Mouse (Mus musculus) mesoderm, embryonic 11.5 days (tissue): ENCODE measurements around the gene Ssh2.

ENCODE experiments used
- DNase-seq: peaks from one replicate; pipeline ENCODE4 v3.0.0-alpha.2; 2012; ENCODE audit warnings: low read depth, low spot score

Ssh2 gene

DNA sequence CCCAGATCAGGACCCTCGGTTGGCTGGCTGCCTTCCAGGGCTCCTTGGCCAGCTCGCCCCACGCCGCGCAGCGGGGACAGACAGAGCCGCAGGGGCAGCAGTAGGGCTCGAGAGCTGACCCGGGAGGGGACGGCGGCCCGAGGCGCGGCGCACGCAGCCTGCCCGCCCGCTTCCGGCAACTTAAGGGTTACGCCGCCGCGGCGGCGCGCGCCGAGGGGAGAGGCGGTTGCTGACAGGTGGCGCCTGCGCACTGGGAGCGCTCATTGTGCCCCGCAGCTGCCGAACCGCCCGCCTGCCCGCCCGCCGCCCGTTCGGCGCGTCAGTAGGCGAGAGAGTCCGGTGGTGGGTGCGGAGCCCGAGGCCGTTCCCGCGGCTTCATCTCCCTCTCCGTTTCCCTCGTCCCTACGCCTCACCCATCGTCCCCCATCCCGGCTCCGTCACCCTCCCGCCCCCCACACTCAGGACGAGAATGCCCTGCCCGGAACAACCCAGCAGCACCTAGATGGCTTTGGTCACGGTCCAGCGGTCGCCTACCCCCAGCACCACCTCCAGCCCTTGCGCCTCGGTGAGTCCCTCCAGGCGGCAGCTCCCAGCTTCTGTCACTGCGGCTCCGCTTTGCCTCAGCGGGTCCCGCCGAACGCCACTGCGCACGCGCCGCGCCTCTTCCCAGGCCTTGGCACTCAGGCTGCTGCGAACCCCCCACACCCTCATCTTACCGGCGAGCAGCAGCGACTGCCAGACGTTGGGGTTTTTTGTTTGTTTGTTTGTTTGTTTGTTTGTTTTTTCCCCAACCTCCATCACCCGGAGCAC, at the start of gene Ssh2:
Ssh2 (plus strand) TSS at position 337 of the 810 bp plus-strand sequence.
- peak; percentile 93 for DNase-seq

DNA sequence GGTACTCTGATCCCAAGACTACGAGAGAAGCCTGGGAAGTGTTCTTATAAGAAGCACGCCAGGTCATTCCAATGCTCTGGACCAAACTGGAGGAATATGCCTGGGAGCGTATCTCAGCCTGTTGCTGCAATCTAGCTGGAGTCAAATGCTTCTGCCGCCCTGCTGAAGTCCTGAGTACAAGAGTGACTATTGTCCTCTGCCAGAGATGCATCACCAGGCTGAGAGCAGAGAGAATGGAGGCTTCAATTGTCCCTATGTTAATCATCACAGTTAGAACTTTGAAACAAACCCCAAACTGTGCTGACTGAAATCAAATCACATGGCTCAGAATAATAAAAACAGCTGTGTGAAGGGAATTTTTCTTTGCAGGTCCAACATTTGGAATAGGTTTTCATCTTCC, 42.4 kb upstream of the Ssh2 start:
- peak; percentile 33 for DNase-seq

DNA sequence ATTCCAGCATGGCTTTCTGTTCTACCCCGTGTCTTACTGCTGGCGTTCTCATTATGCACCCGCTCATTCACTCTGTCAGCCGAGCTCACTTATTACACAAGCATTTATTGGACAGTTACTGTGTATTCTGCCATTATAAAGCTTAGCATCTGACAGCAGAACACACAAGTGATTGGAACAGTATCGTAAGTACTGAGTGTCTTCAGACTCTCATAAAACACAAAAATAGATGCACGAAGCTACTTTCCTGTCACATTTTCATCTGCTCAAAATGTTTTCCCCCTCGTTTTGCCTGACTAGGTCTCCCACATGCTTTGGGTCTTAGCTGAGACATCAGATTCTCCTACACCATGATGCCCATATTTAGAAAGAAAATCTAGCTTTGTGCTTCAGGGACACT, 41.6 kb upstream of the Ssh2 start:
- no peak for DNase-seq

DNA sequence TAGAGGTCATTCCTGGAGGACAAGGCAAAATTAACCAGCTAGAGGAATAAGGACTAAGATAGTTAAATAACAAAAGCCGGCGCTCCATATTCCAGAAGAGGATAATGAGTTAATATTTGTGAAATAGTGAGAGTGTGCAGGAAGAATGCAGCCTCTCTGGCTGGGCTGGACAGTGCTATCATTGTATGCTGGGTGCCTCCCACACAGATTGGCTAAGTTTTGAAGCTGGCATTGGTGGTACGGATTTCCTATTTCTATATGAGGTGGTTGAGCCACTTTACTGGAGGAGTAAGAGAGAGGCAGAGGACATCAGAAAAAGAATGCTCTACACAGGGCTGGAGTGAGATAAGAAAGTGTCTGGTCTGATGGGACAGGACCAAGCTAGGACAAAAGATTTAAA, 36.3 kb upstream of the Ssh2 start:
- DNase-seq: no peak

DNA sequence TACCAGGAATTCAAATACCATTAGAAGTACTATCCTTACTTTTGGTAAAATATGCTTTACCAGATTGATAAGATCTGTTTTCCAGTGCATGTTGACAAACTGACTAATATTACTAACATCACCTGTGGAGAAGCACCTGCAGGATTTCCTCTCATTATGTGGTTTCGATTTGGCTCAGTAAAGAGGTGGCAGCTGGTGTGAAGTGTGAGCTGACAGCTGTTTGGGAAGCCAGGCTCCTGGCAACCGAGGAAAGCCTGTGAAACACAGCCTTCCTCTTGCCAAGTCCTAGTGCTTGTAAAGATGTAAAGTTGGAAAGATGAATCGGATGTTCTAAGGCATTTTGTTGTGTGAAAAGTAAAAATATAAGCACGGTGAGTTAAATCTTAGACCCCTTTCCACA, 35.2 kb upstream of the Ssh2 start:
- DNase-seq: no peak

DNA sequence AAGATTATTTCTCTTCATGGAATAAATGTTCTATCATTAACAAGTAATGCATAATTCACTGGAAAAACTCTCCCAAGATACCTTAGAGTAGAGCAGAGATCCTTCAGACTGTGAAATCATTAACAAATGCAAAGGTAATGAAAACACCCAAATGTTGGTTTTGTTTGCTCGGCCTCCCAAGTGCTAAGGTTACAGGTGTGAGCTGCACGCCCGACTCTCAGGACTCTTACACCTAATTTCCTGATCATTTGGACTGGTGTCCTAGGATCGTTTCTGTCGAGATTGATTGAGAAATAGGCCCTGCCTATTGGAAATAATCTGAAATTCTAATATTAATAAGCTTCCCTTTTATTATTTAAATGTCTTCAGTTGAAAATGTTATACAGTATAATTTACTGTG, 34.6 kb upstream of the Ssh2 start:
- no peak for DNase-seq

DNA sequence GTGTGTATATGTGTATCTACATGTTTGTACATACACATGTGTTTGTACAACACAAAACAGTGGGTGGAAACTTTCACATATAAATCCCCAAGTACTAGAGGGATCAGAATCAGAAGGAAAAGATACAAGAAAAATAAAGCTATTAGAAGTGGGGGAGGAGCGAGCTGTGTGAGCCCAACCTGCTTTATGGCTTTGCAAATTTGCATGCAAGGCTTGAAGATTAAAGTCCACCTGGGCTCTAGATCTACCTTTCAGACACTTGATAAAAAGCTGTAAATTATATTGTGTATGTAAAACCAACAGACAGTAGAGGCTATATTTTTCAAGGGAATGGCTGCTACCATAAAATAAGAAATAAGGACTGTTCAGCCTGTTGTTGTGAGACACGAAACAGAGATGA, 34.0 kb upstream of the Ssh2 start:
- DNase-seq: no peak

DNA sequence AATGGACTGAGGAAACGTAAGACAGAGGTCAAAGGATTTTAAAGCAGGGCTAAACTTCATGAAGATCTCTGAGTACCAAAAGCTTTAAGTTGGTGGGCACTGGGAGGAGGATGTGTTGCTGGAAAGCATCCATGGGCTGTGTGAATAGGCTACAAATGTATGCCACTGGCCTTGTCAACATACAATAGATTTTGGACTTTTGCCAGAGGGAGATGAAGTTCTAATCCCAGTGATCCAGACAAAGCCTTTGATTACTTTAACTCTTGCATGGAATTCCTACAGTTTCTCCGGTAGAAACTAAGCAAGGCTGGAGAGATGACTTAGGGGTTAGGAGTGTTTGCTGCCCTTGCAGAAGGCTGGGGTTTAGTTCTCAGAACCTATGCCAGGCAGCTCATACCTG, 33.5 kb upstream of the Ssh2 start:
- no peak for DNase-seq

DNA sequence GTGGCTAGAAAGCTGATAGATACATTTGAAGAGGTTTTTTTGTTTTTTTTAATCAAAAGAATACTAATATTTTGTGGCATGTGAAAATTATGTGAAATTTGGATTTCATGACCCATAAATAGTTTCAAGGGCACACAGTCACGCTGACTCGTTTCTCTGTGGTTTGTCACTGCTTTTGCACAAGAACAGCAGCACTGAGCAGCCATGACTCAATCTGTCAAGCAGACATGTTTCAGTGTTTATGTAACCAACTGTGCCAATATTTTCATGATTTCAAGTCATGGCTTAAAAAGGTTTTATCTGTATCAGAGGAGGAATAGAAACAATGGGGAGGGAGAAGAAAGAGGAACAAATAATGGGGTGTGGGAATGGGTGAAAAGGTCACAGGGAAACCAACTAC, 31.2 kb upstream of the Ssh2 start:
- no peak for DNase-seq

DNA sequence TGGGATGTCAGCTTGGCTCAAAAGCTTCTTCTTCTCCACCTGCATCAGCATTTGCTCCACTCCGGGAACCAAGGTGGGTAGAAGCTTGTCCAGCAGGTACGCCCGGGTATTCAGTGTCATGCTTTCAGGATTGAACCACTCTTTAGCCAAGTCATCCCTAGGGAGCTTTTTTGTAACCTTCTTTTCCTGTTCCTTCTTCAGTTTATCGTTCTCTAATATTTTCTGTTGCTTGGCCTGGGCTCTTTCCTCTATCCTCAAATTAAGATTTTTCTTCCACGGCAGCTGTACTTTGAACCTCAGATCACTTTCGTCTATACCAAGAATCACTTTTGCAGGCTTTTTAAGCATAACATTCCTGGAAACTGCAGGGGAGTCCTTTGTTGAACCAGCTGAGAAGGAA, 27.2 kb upstream of the Ssh2 start, which contains the start of gene Efcab5:
Efcab5 (minus strand) TSS at position 101 of the 400 bp plus-strand sequence.
- no peak for DNase-seq

DNA sequence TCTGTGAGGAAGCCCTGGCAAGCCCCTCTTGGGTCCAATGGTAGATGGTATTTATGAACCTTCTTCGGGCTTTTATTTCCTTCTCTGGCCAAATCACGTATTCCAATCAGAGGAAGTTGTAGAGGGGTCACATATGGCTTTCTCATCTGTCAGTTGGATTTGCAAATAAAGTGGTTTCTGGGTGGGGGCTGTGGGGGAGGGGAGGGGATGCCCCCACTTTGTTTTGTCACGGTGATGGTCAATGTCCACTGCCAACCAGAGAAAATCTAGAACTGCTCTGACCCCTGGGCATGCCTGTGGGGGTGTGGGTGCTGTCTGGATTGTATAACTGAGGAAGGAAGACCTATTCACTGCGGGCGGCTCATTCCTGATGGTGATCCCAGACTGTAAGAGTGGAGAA, 22.7 kb upstream of the Ssh2 start:
- peak; percentile 15 for DNase-seq

DNA sequence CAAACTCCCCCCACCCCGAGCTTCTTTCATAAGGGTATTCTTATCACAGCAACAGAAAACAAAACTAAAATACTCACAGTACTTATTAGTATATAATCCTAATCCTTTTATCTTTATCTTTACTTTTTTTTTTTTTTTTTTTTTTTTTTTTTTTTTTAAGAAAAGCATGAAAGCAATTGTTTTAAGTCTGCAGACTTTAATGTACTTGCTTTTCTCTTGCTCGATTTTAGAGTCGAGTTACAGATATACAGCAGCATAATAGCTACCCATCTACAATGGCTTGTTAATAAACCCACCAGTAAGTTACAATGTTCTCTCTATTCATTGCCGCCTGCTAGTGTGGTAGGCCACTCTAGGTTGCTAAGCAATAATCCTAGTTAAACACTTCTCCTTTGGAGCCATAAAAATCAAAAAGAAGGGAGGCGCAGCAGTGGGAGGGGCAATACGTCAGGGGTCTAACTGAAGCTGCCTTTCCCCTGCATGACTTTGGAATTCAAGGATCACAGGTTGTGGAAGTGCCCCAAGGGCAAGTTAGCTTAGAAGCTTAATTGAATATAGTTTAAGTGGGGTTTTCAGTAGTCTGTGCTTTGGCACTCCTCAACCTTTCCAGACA, 22.0 kb upstream of the Ssh2 start:
- DNase-seq: peak; percentile 41

DNA sequence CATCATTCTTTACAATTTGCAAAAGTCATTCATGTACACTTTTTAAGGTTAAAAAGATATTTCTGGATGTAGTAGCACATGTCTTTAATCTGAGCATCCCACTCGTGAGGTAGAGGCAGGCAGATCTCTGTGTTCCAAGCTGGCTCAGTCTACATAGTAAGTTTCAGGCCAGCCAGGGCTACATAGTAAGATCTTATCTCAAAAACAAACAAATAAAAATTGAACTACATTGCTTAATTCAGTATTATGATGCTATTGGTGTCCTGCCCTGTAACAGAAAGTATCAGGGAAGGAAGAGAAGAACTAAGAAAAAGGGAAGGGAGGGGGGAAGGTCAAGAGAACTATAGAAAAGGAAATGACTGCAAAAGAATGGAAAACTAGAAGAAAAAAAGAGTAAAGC, 21.3 kb upstream of the Ssh2 start:
- no peak for DNase-seq

DNA sequence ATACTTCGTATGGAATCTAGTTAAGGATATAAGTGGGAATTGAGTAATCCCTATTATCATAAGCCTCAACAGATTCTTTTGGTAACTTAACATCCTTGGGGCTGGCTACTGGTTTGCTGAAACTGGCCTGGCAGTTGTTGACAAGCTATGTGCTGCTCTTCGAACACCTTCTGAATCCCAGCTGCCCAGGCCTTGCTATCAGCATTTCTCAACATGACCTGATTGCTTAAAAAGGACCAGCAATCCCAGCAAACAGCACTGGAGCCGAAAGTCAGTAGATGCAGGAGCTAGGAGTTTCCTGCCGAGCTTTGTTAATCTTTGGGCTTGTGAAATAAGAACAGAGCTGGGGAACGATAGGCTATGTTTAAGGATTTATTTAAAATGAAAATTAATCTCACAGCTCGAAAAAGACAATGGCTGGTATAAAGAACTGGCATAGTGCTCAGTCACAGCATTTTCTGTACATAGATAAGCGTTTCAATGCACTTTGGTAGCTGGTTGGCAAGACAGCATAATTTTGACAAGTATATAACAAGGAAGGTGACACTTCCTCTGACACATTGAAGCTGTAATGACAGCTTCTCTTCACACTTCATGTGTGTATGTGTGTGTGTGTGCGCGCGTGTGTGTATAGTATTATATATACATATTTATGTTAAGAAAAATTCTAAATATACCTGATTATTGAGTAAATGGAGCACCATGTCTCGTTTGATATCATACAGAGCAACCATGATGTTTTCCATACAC, 20.6 kb upstream of the Ssh2 start:
- no peak for DNase-seq

DNA sequence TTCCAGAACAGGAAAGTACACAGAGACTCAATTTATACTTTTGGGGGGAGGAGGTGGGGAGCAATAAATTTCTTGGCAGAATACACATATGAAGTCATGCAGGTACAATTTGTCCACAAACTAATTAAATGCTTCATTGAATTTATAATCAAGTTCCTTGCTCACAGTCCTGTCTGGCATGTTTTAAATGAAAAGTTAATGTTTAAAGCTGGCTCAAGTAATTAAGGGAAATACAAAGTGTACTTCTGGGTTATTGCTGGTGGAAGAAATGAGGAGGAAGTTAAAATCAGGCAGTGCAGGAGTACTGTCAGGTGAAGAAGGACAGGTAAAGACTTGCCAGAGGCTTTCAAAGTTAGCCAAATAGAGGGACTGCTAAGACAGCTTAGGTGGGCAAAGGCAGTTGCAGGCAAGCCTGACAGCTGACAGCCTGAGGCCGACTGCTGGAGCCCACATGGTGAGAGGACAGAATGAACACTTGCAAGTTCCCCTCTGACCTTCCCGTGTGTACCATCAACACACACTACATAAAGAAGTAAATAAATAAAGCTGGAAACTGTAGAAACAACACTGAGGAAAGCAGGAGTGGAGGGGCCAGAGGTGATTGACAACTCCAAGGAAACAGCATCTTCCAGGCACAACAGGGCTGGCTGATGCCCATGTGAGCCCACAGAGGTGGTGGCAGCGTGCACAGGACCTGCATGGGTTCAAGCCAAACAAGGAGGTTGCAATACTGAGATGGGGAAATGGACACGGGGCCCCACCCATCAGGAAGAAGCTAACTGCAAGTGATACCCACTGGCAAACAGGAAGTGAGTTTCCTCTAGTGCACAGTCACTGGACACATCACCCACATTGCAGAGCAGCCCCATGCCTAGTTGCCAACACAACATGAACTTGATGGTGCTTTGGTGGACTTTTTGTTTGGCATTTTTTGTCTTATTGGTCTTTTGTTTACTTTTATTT, 19.6 kb upstream of the Ssh2 start:
- DNase-seq: no peak

DNA sequence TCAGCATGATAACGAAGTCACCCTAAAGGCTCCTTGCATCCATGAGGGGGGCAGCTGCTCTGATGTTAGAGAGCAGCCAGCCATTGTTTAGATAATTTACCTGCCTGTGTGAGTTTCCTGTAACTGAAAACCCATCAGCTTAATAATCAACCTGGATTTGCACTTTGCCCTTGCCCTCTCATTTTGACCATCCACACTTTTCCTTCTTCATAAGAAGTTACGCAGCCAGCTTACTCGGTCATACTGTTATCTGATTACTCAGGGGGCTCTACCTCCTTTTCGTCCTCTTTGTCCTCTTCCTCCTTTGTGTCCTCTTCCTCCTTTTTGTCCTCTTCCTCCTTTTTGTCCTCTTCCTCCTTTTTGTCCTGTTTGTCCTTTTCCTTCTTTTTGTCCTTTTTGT, 16.5 kb upstream of the Ssh2 start:
- no peak for DNase-seq

DNA sequence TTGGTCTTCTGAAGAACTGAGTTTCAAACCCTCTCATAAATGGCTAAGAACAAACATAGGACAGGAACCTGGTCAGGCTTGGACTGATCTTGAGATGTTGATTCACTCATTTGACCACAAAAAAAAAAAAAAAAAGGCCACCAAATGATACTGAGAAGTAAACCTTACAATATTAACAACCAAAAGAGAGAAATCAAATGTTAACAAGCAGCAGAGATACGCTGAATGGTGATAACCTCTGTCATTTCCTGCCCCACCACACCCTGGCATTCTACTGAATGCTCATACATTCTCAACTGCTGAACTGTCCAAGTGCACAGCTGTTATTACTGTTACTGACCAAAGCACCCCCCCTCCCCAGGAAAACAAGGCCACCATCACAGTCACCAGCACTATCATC, 15.4 kb upstream of the Ssh2 start:
- no peak for DNase-seq

DNA sequence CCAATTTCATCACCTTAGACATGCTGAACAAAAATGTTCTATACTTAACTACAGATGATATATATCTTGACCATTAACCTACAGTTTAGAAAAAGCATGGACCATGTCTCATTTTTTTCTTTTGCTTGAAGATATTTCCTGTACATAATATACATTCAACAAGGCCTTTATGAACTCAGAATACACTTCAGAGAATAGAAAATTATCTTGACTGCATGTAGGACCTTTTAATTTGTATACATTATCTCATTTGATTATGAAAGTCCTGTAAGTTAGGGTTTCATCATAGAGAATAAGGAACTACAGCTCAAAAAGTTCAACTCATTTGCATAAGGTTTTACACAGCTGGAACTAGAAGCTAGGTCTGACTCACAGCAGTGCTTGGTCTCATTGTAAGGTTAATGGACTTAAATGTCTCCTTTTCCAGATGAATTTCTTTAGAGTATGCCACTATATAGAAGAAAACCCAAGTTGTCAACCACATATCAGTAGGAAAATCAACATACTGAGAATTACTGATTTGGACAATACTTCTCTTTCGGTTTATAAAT, 1.9 kb upstream of the Ssh2 start:
- DNase-seq: no peak

DNA sequence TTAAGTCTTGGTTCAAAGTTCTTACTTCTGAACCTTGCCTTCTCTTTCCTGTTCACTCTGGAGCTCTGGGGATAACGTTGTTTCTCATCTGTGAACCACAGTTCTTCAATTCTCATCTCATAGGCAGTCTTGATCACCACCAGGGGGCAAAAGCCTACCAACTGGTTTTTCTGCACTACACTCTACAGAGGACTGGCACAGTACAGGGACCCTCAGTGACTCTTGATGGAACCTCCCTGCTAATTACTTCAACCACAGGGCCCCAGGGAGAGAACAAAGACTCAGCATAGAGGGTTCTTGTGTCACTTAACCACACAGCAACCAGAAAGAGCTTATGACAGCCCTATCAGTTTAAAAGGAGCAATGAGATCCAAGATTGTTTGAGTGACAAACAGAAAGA, 1.3 kb upstream of the Ssh2 start:
- DNase-seq: peak; percentile 71

DNA sequence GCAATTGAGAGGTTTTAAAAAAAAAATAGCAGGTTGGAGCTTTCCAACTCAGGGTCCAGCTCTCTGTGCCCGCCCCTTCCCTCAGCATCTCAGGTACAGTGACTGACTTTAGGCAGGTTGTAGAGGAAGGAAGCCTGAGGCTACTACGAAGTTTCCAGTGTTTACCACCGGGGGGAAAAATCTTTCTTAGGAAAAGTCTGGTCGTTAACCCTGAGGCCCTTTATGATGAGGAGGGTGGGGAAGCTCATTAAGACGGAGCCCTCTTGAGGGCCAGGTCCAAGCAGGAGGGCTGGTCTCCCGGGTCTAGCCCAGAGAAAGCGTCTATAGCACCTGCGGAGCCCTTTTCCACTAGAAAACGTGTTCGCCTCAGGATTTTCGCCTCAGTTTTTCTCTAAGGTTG, 604 bp upstream of the Ssh2 start:
- peak; percentile 19 for DNase-seq

DNA sequence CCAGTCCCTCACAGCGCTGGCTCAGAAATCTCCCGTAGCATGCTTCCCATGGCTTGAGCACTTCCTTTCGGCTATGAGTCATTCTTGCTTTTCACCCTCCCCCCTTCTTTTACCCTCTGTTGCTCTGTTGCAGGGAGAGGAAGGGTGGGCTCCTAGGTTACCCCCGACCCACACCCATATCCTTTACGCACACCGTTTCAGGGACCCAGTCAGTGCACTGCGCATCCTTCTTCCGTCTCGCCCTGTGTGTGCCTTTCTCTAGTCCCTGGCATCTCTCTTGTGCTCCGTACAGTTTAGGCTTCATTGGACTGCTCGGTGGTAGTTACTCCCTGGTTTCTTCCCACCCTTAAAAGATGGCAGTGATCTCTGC, 659 bp downstream of the Ssh2 start:
- DNase-seq: no peak
